Mouse (Mus musculus): ENCODE measurements around the gene Clip4. TPM values are rescaled to one million over a fixed set of nuclear protein-coding genes. Genes with fewer than 3 reads are reported as not detected.

Clip4 gene
- polyA plus RNA-seq, 2 experiments from 2014 or later: not detected

GRCm38 (mm10) chr17:71795521-71796205 lies 27.4 kb downstream of the Clip4 start:
- ATAC-seq: no peak

GRCm38 (mm10) chr17:71803456-71803855 lies 35.2 kb downstream of the Clip4 start:
- ATAC-seq: no peak

GRCm38 (mm10) chr17:71803876-71804275 lies 35.6 kb downstream of the Clip4 start:
- no peak for ATAC-seq

GRCm38 (mm10) chr17:71811070-71811469 lies 42.8 kb downstream of the Clip4 start:
- no peak for ATAC-seq

GRCm38 (mm10) chr17:71816136-71816864 lies 48.0 kb downstream of the Clip4 start:
- no peak for ATAC-seq

GRCm38 (mm10) chr17:71823622-71824306 lies 55.5 kb downstream of the Clip4 start:
- no peak for ATAC-seq

GRCm38 (mm10) chr17:71826603-71827002 lies 58.3 kb downstream of the Clip4 start:
- ATAC-seq: no peak

- ATAC-seq: no peak
These were observed 59.4 kb downstream of the Clip4 start for GRCm38 (mm10) chr17:71827627-71828026.

- no peak for ATAC-seq
These were observed 60.6 kb downstream of the Clip4 start for GRCm38 (mm10) chr17:71828647-71829414.

- no peak for ATAC-seq
These were observed 63.7 kb downstream of the Clip4 start for GRCm38 (mm10) chr17:71831960-71832359.

- ATAC-seq: no peak
These were observed 93.9 kb downstream of the Clip4 start for GRCm38 (mm10) chr17:71862184-71862583.

- no peak for ATAC-seq
These were observed 94.6 kb downstream of the Clip4 start for GRCm38 (mm10) chr17:71862895-71863294.

GRCm38 (mm10) chr17:71864039-71864438 lies 95.8 kb downstream of the Clip4 start:
- no peak for ATAC-seq

- no peak for ATAC-seq
These were observed 97.2 kb downstream of the Clip4 start for GRCm38 (mm10) chr17:71865437-71865836.

- ATAC-seq: no peak
These were observed 99.6 kb downstream of the Clip4 start for GRCm38 (mm10) chr17:71867892-71868291.

- ATAC-seq: no peak
These were observed 100.6 kb downstream of the Clip4 start for GRCm38 (mm10) chr17:71868828-71869227.

- no peak for ATAC-seq
These were observed 101.3 kb downstream of the Clip4 start for GRCm38 (mm10) chr17:71869372-71870231.

GRCm38 (mm10) chr17:71870232-71870621 lies 102.0 kb downstream of the Clip4 start:
- ATAC-seq: no peak

GRCm38 (mm10) chr17:71870641-71871040 lies 102.4 kb downstream of the Clip4 start:
- no peak for ATAC-seq

GRCm38 (mm10) chr17:71871981-71872380 lies 103.7 kb downstream of the Clip4 start:
- ATAC-seq: no peak

GRCm38 (mm10) chr17:71872976-71873375 lies 104.7 kb downstream of the Clip4 start:
- no peak for ATAC-seq

GRCm38 (mm10) chr17:71874077-71874476 lies 105.8 kb downstream of the Clip4 start:
- ATAC-seq: no peak
